Mouse (Mus musculus): ENCODE results near the gene Asna1. TPM values are rescaled to one million over a fixed set of nuclear protein-coding genes. Genes with fewer than 3 reads are reported as not detected.

The Asna1 gene
- polyA plus RNA-seq, 1 experiment from 2014 or later: 97.7 TPM

- WGBS: under 1% methylated on average over 53 of the region's 53 CpGs
- peaks cover 15% of the 10 kb centered on the region for H3K36me3 ChIP-seq
- peak within 1 kb of the TSS; percentile 96 for H3K4me2 ChIP-seq
- ATAC-seq (replicated peaks; ENCODE audit: insufficient number of reproducible peaks, insufficient read depth, low FRiP score, low read depth): peak; percentile 86
- peak within 1 kb of the TSS; percentile 73 for H3K9ac ChIP-seq
- H3K9me3 ChIP-seq (replicated peaks): no peaks in the 10 kb centered on the region
- peak within 1 kb of the TSS; percentile 83 for H3K4me3 ChIP-seq
- H3K27ac ChIP-seq: no peak within 1 kb of the TSS
- peaks cover 19% of the 10 kb centered on the region for H3K4me1 ChIP-seq (replicated peaks)
- H3K27me3 ChIP-seq: no peaks in the 10 kb centered on the region
Measured at GRCm38 (mm10) chr8:85059879-85060616, 35.0 kb upstream of the Asna1 start, which contains the start of gene Fbxw9. TSS of gene Fbxw9 (plus strand) at chr8:85060055.

- no peaks in the 10 kb centered on the region for H3K9me3 ChIP-seq (replicated peaks)
- no peaks in the 10 kb centered on the region for H3K27me3 ChIP-seq
- H3K4me1 ChIP-seq (replicated peaks): peaks cover 19% of the 10 kb centered on the region
- ATAC-seq (replicated peaks; ENCODE audit: insufficient number of reproducible peaks, insufficient read depth, low FRiP score, low read depth): no peak
- H3K4me2 ChIP-seq: no peak overlapping the region
- H3K36me3 ChIP-seq: peaks cover 42% of the 10 kb centered on the region
- H3K9ac ChIP-seq: no peak overlapping the region
- H3K27ac ChIP-seq: no peak overlapping the region
- WGBS: 74% methylated on average over 7 of the region's 7 CpGs
- H3K4me3 ChIP-seq: no peak overlapping the region
Measured at GRCm38 (mm10) chr8:85057367-85057766, 32.3 kb upstream of the Asna1 start.

GRCm38 (mm10) chr8:85043619-85044018 is 18.5 kb upstream of the Asna1 start:
- Histone ChIP-seq H3K27me3 (no peaks in the 10 kb centered on the region), H3K36me3 (peaks cover 73% of the 10 kb centered on the region), H3K4me3 (no peak overlapping the region), H3K27ac (no peak overlapping the region), H3K9ac (no peak overlapping the region), H3K4me1 (replicated peaks) (peaks cover 10% of the 10 kb centered on the region), H3K9me3 (replicated peaks) (no peaks in the 10 kb centered on the region), H3K4me2 (no peak overlapping the region)
- ATAC-seq (replicated peaks; ENCODE audit: insufficient number of reproducible peaks, insufficient read depth, low FRiP score, low read depth): no peak
- WGBS: 90% methylated on average over 6 of the region's 6 CpGs

GRCm38 (mm10) chr8:85037681-85038531 is 12.8 kb upstream of the Asna1 start:
- H3K4me1 ChIP-seq (replicated peaks): peaks cover 31% of the 10 kb centered on the region
- H3K27me3 ChIP-seq: no peaks in the 10 kb centered on the region
- peak overlapping the region; percentile 91 for H3K4me3 ChIP-seq
- no peaks in the 10 kb centered on the region for H3K9me3 ChIP-seq (replicated peaks)
- under 1% methylated on average over 57 of the region's 57 CpGs for WGBS
- ATAC-seq (replicated peaks; ENCODE audit: insufficient number of reproducible peaks, insufficient read depth, low FRiP score, low read depth): 0 out of 2 replicates have a peak, but pooled peaks have one; percentile 2
- peaks cover 22% of the 10 kb centered on the region for H3K36me3 ChIP-seq
- peak overlapping the region; percentile 84 for H3K4me2 ChIP-seq
- peak overlapping the region; percentile 100 for H3K27ac ChIP-seq
- H3K9ac ChIP-seq: peak overlapping the region; percentile 95

- Histone ChIP-seq H3K9ac (peak overlapping the region; percentile 95), H3K27me3 (no peaks in the 10 kb centered on the region), H3K36me3 (peaks cover 27% of the 10 kb centered on the region), H3K9me3 (replicated peaks) (no peaks in the 10 kb centered on the region), H3K4me1 (replicated peaks) (peaks cover 31% of the 10 kb centered on the region), H3K4me3 (peak overlapping the region; percentile 91), H3K27ac (peak overlapping the region; percentile 100), H3K4me2 (peak overlapping the region; percentile 84)
- peak; percentile 23 for ATAC-seq (replicated peaks; ENCODE audit: insufficient number of reproducible peaks, insufficient read depth, low FRiP score, low read depth)
- WGBS: under 1% methylated on average over 14 of the region's 14 CpGs
Measured at GRCm38 (mm10) chr8:85037366-85037680, 12.2 kb upstream of the Asna1 start.

- peaks cover 30% of the 10 kb centered on the region for H3K36me3 ChIP-seq
- peak; percentile 90 for ATAC-seq (replicated peaks; ENCODE audit: insufficient number of reproducible peaks, insufficient read depth, low FRiP score, low read depth)
- H3K27ac ChIP-seq: peak within 1 kb of the TSS; percentile 100
- peak within 1 kb of the TSS; percentile 95 for H3K9ac ChIP-seq
- H3K4me3 ChIP-seq: peak within 1 kb of the TSS; percentile 91
- under 1% methylated on average over 59 of the region's 59 CpGs for WGBS
- peaks cover 31% of the 10 kb centered on the region for H3K4me1 ChIP-seq (replicated peaks)
- peak within 1 kb of the TSS; percentile 84 for H3K4me2 ChIP-seq
- H3K9me3 ChIP-seq (replicated peaks): no peaks in the 10 kb centered on the region
- no peaks in the 10 kb centered on the region for H3K27me3 ChIP-seq
Measured at GRCm38 (mm10) chr8:85036718-85037365, 11.8 kb upstream of the Asna1 start, which contains the start of gene Tnpo2. TSS of gene Tnpo2 (plus strand) at chr8:85036915.

- Histone ChIP-seq H3K27ac (peak overlapping the region; percentile 100), H3K4me3 (peak overlapping the region; percentile 91), H3K4me1 (replicated peaks) (peaks cover 31% of the 10 kb centered on the region), H3K36me3 (peaks cover 30% of the 10 kb centered on the region), H3K9ac (peak overlapping the region; percentile 75), H3K27me3 (no peaks in the 10 kb centered on the region), H3K9me3 (replicated peaks) (no peaks in the 10 kb centered on the region), H3K4me2 (peak overlapping the region; percentile 84)
- 0% methylated on average over 9 of the region's 9 CpGs for WGBS
- ATAC-seq (replicated peaks; ENCODE audit: insufficient number of reproducible peaks, insufficient read depth, low FRiP score, low read depth): peak; percentile 11
Measured at GRCm38 (mm10) chr8:85036381-85036717, 11.3 kb upstream of the Asna1 start.

GRCm38 (mm10) chr8:85035728-85036310 is 10.7 kb upstream of the Asna1 start:
- Histone ChIP-seq H3K27me3 (no peaks in the 10 kb centered on the region), H3K9me3 (replicated peaks) (no peaks in the 10 kb centered on the region), H3K4me1 (replicated peaks) (peaks cover 31% of the 10 kb centered on the region), H3K9ac (peak overlapping the region; percentile 75), H3K4me2 (peak overlapping the region; percentile 84), H3K27ac (peak overlapping the region; percentile 100), H3K4me3 (peak overlapping the region; percentile 91), H3K36me3 (peaks cover 29% of the 10 kb centered on the region)
- no peak for ATAC-seq (replicated peaks; ENCODE audit: insufficient number of reproducible peaks, insufficient read depth, low FRiP score, low read depth)
- under 1% methylated on average over 15 of the region's 15 CpGs for WGBS

- H3K9ac ChIP-seq: peak overlapping the region; percentile 75
- H3K36me3 ChIP-seq: peaks cover 28% of the 10 kb centered on the region
- ATAC-seq (replicated peaks; ENCODE audit: insufficient number of reproducible peaks, insufficient read depth, low FRiP score, low read depth): no peak
- no peaks in the 10 kb centered on the region for H3K9me3 ChIP-seq (replicated peaks)
- peak overlapping the region; percentile 100 for H3K27ac ChIP-seq
- H3K4me3 ChIP-seq: peak overlapping the region; percentile 91
- 6% methylated on average over 12 of the region's 12 CpGs for WGBS
- no peaks in the 10 kb centered on the region for H3K27me3 ChIP-seq
- peak overlapping the region; percentile 84 for H3K4me2 ChIP-seq
- H3K4me1 ChIP-seq (replicated peaks): peaks cover 31% of the 10 kb centered on the region
Measured at GRCm38 (mm10) chr8:85035165-85035727, 10.2 kb upstream of the Asna1 start.

GRCm38 (mm10) chr8:85034764-85035163 is 9.7 kb upstream of the Asna1 start:
- Histone ChIP-seq H3K27me3 (no peaks in the 10 kb centered on the region), H3K9ac (peak overlapping the region; percentile 75), H3K4me3 (peak overlapping the region; percentile 91), H3K4me1 (replicated peaks) (peaks cover 29% of the 10 kb centered on the region), H3K4me2 (peak overlapping the region; percentile 84), H3K9me3 (replicated peaks) (no peaks in the 10 kb centered on the region), H3K27ac (peak overlapping the region; percentile 100; the same call in 1 of the 2 replicates), H3K36me3 (peaks cover 32% of the 10 kb centered on the region)
- WGBS: 3% methylated on average over 13 of the region's 13 CpGs
- no peak for ATAC-seq (replicated peaks; ENCODE audit: insufficient number of reproducible peaks, insufficient read depth, low FRiP score, low read depth)

Data from heart, embryonic 15.5 days (tissue).